Comparison of ENCODE assay signal across 12 mouse cellular contexts in the genomic region with DNA sequence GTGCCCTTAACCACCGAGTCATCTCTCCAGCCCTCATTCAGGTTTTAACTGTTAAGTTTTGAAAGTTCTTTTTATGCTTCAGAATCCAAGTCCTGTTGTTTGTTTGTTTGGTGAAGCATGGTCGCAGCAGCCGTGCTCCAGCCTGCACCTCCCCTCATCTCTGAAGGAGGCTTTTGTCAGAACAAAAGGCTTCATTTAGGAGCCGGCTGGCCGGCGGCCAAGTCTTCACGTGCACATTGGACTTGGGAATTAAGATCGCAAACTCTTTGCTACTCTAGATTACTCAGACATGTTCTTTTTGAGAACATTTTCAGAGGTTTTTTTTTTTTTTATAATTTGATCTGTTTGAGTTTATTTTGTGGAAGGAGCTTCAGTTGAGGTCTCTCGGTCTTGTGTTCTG. TPM values are rescaled to one million over a fixed set of nuclear protein-coding genes. Genes with fewer than 3 reads are reported as not detected.
DNase-seq lines count a peak whose midpoint lies in the region; ATAC-seq and TF ChIP-seq lines count a peak whose summit lies in the region.
"Had no signal": no experiment of that assay in that cellular context is flagged by ENCODE, and none has a peak within 500 bp of the region (broad histone marks: within the 10 kb centered on the region; RNA-seq: fewer than 3 reads in every experiment).

No protein-coding gene starts in this region.

- ATAC-seq in forebrain, embryonic 11.5 days (replicated peaks; ENCODE audit: low FRiP score): no peak
- ATAC-seq in forebrain, embryonic 16.5 days: no peak
- no peak for ATAC-seq in liver, postnatal 0 days

- peak; percentile 77 for DNase-seq in forebrain, embryonic 11.5 days (ENCODE audit: low spot score)
- peak; percentile 31 for DNase-seq in left cerebral cortex, postnatal 4 days
- no peak for DNase-seq in left cerebral cortex, postnatal 25 days (ENCODE audit: low spot score in 2 of 2)
- DNase-seq in brain, embryonic 14.5 days (ENCODE audit: low read depth): peak; percentile 90
- peak; percentile 46 to 78 for DNase-seq in kidney, postnatal 36 days
- no peak for DNase-seq in liver, postnatal 0 days
- DNase-seq in frontal cortex, postnatal 25 days (ENCODE audit: low spot score in 2 of 2): no peak
- DNase-seq: cerebellum, postnatal 25 days; lung, postnatal 14 days had no signal

- no peak overlapping the region for H3K4me2 ChIP-seq in forebrain, embryonic 11.5 days (ENCODE audit: low read depth, low read length, severe bottlenecking)
- H3K4me2 ChIP-seq in forebrain, embryonic 16.5 days (ENCODE audit: low read length): no peak overlapping the region
- no peak overlapping the region for H3K4me2 ChIP-seq in liver, postnatal 0 days (ENCODE audit: low read depth, low read length)

- no peaks in the 10 kb centered on the region for H3K27me3 ChIP-seq in forebrain, embryonic 11.5 days (ENCODE audit: control insufficient read depth, insufficient read depth, low read length)
- no peaks in the 10 kb centered on the region for H3K27me3 ChIP-seq in forebrain, embryonic 16.5 days (replicated peaks; ENCODE audit: control insufficient read depth, insufficient read depth, low read length)
- no peaks in the 10 kb centered on the region; the same call in 1 of the 2 replicates for H3K27me3 ChIP-seq in liver, postnatal 0 days (ENCODE audit: insufficient read depth, low read length)

- H3K27ac ChIP-seq in forebrain, embryonic 11.5 days (ENCODE audit: low read depth, low read length): no peak overlapping the region
- no peak overlapping the region for H3K27ac ChIP-seq in forebrain, embryonic 16.5 days (ENCODE audit: low read length)
- no peak overlapping the region for H3K27ac ChIP-seq in liver, postnatal 0 days (ENCODE audit: low read depth)
- H3K27ac ChIP-seq: layer of hippocampus, adult 2 months had no signal

- H3K4me3 ChIP-seq in forebrain, embryonic 11.5 days (ENCODE audit: low read depth, low read length): no peak overlapping the region
- no peak overlapping the region for H3K4me3 ChIP-seq in forebrain, embryonic 16.5 days (replicated peaks; ENCODE audit: low read length)
- no peak overlapping the region for H3K4me3 ChIP-seq in liver, postnatal 0 days (ENCODE audit: low read depth, low read length)
- H3K4me3 ChIP-seq: layer of hippocampus, adult 2 months had no signal

- no peaks in the 10 kb centered on the region for H3K4me1 ChIP-seq in forebrain, embryonic 11.5 days (replicated peaks; ENCODE audit: control insufficient read depth, insufficient read depth, low read length)
- 0 out of 2 replicates have a peak, but pooled peaks cover 3% of the 10 kb centered on the region for H3K4me1 ChIP-seq in forebrain, embryonic 16.5 days (replicated peaks; ENCODE audit: control insufficient read depth, insufficient read depth, low read length)
- no peaks in the 10 kb centered on the region for H3K4me1 ChIP-seq in liver, postnatal 0 days (ENCODE audit: insufficient read depth)

- H3K9me3 ChIP-seq in forebrain, embryonic 11.5 days (ENCODE audit: control insufficient read depth, low read length): no peaks in the 10 kb centered on the region
- no peaks in the 10 kb centered on the region for H3K9me3 ChIP-seq in forebrain, embryonic 16.5 days (ENCODE audit: control insufficient read depth, low read length)
- H3K9me3 ChIP-seq in liver, postnatal 0 days (ENCODE audit: low read length): no peaks in the 10 kb centered on the region

- intact Hi-C loops in left cerebral cortex, postnatal 4 days (cut with DNase I): loop anchor here (10.0 kb wide), 1 partner anchor 59 kb away; no protein-coding TSS in a partner anchor
- intact Hi-C loops in left cerebral cortex, postnatal 25 days (cut with DNase I): no loop called here

- H3K9ac ChIP-seq in forebrain, embryonic 11.5 days (ENCODE audit: low read length): no peak overlapping the region
- no peak overlapping the region for H3K9ac ChIP-seq in forebrain, embryonic 16.5 days (replicated peaks; ENCODE audit: low read depth, low read length)
- no peak overlapping the region for H3K9ac ChIP-seq in liver, postnatal 0 days (replicated peaks)

- no peaks in the 10 kb centered on the region for H3K36me3 ChIP-seq in forebrain, embryonic 11.5 days (ENCODE audit: control insufficient read depth, insufficient read depth, low read length)
- no peaks in the 10 kb centered on the region for H3K36me3 ChIP-seq in forebrain, embryonic 16.5 days (ENCODE audit: control insufficient read depth, insufficient read depth)
- no peaks in the 10 kb centered on the region for H3K36me3 ChIP-seq in liver, postnatal 0 days (replicated peaks; ENCODE audit: insufficient read depth, low read length)

- 44% methylated on average over 9 of the region's 9 CpGs for WGBS in forebrain, embryonic 11.5 days
- WGBS in forebrain, embryonic 16.5 days: 12% methylated on average over 9 of the region's 9 CpGs
- WGBS in liver, postnatal 0 days (ENCODE audit: insufficient replicate concordance): 79% methylated on average over 9 of the region's 9 CpGs

- no peak for TF ChIP-seq POLR2A in brain, embryonic 14.5 days (IDR thresholded peaks at IDR 0.05; ENCODE audit: borderline replicate concordance, extremely low read depth, insufficient read depth, insufficient read length, poor library complexity, severe bottlenecking)

- TF ChIP-seq CTCF in brain, embryonic 14.5 days (IDR thresholded peaks at IDR 0.05; ENCODE audit: borderline replicate concordance, extremely low read depth, insufficient read depth, insufficient read length): no peak
- no peak for TF ChIP-seq CTCF in liver, postnatal 0 days (IDR thresholded peaks at IDR 0.05; ENCODE audit: low read depth)

- no peak for TF ChIP-seq EP300 in liver, postnatal 0 days (IDR thresholded peaks at IDR 0.05; ENCODE audit: low read depth)

RNA-seq across cellular contexts. Expression of gene Tdrd1, which starts 9.3 kb away (rescaled TPM):
- 0.43 and 0.45 TPM in 2 replicates for polyA plus RNA-seq in forebrain, embryonic 11.5 days (2014; fragmentation: Nextera tagmentation; extraction: Ambion mirVana)
- 0.75 and 1.0 TPM in 2 replicates for polyA plus RNA-seq in forebrain, embryonic 16.5 days (2015; fragmentation: Nextera tagmentation; extraction: Ambion mirVana)
- 1 to 10 TPM; 1.1 to 1.4 TPM for total RNA-seq in left cerebral cortex, postnatal 4 days (2021)
- total RNA-seq in left cerebral cortex, postnatal 25 days (2021): under 1 TPM; 0.25 to 0.39 TPM
- 0.59 and 1.0 TPM in 2 replicates for polyA plus RNA-seq in brain, embryonic 14.5 days (2012; rRNA removed)
- polyA plus RNA-seq in liver, postnatal 0 days (2015; fragmentation: Nextera tagmentation; extraction: Ambion mirVana): not detected in 2 replicates
- polyA plus RNA-seq: C2C12 had no signal

RNA-seq across cellular contexts. Expression of gene Ccdc186, which starts 13.3 kb away (rescaled TPM):
- 17.7 and 20.1 TPM in 2 replicates for polyA plus RNA-seq in forebrain, embryonic 11.5 days (2014; fragmentation: Nextera tagmentation; extraction: Ambion mirVana)
- 28.4 and 35.2 TPM in 2 replicates for polyA plus RNA-seq in forebrain, embryonic 16.5 days (2015; fragmentation: Nextera tagmentation; extraction: Ambion mirVana)
- 10 to 100 TPM; 41.4 to 42.1 TPM for total RNA-seq in left cerebral cortex, postnatal 4 days (2021)
- 10 to 100 TPM; 52.1 to 56.0 TPM for total RNA-seq in left cerebral cortex, postnatal 25 days (2021)
- 12.2 and 20.0 TPM in 2 replicates for polyA plus RNA-seq in brain, embryonic 14.5 days (2012; rRNA removed)
- polyA plus RNA-seq in liver, postnatal 0 days (2015; fragmentation: Nextera tagmentation; extraction: Ambion mirVana): 3.8 and 4.6 TPM in 2 replicates

RNA-seq across cellular contexts. Expression of gene Vwa2, which starts 38.7 kb away (rescaled TPM):
- polyA plus RNA-seq in forebrain, embryonic 11.5 days (2014; fragmentation: Nextera tagmentation; extraction: Ambion mirVana): 0.99 and 1.1 TPM in 2 replicates
- polyA plus RNA-seq in forebrain, embryonic 16.5 days (2015; fragmentation: Nextera tagmentation; extraction: Ambion mirVana): 0.34 and 0.35 TPM in 2 replicates
- under 1 TPM; 0.14 to 0.36 TPM for total RNA-seq in left cerebral cortex, postnatal 4 days (2021)
- total RNA-seq in left cerebral cortex, postnatal 25 days (2021): not detected
- polyA plus RNA-seq in brain, embryonic 14.5 days (2012; rRNA removed): 1.1 and 1.5 TPM in 2 replicates
- polyA plus RNA-seq in liver, postnatal 0 days (2015; fragmentation: Nextera tagmentation; extraction: Ambion mirVana): not detected in 2 replicates
- total RNA-seq: layer of hippocampus, adult 2 months had no signal

Comparison
In these comparisons a context has a peak if more than half of its experiments do, and no peak if none do; other contexts are left out.
1. DNase-seq: peak in forebrain, embryonic 11.5 days (single experiment), left cerebral cortex, postnatal 4 days (single experiment), brain, embryonic 14.5 days (single experiment) and kidney, postnatal 36 days (2 of 2); none in left cerebral cortex, postnatal 25 days (0 of 2), liver, postnatal 0 days (single experiment) and frontal cortex, postnatal 25 days (0 of 2).